In the genomic region with DNA sequence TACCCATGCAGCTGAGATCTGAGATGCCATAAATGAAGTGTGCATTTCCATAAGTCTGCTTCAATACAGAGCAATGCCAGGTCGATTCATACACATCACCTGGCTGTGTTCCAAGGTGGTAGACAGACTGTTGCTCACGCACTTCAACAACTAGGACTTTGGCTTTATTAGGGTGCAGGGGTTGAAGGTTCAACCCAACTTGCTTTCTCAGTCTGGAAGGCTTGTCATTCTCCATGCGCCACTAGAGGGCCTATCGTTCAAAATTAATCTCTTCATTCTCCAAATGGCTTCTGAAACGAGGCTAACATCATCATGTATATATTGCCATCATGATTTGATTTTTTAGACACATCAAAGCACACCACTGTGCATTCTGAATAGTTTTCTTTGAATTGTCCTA, we compare ENCODE assay signal across 9 mouse cellular contexts.
DNase-seq lines count a peak whose midpoint lies in the region; ATAC-seq and TF ChIP-seq lines count a peak whose summit lies in the region.
"Had no signal": no experiment of that assay in that cellular context is flagged by ENCODE, and none has a peak within 500 bp of the region (broad histone marks: within the 10 kb centered on the region; RNA-seq: fewer than 3 reads in every experiment).

No protein-coding gene starts in this region.

- TF ChIP-seq CTCF in liver, adult 2 months (IDR thresholded peaks at IDR 0.05; ENCODE audit: low read depth, low read length): peak; percentile 18; the same call in 1 of the 2 replicates
- peak; percentile 68 for TF ChIP-seq CTCF in hindbrain, postnatal 0 days (IDR thresholded peaks at IDR 0.05; ENCODE audit: low read depth)

- H3K4me2 ChIP-seq in liver, embryonic 11.5 days: no peak overlapping the region
- H3K4me2 ChIP-seq in hindbrain, postnatal 0 days (ENCODE audit: low read depth, low read length): no peak overlapping the region
- H3K4me2 ChIP-seq: embryonic facial prominence, embryonic 15.5 days had no signal

- no peak overlapping the region for H3K9ac ChIP-seq in liver, adult 2 months (ENCODE audit: low read depth, low read length)
- no peak overlapping the region for H3K9ac ChIP-seq in liver, embryonic 11.5 days (ENCODE audit: low read depth, low read length)
- no peak overlapping the region for H3K9ac ChIP-seq in hindbrain, postnatal 0 days (replicated peaks; ENCODE audit: low read length)
- H3K9ac ChIP-seq: embryonic facial prominence, embryonic 15.5 days had no signal

- no peak for TF ChIP-seq POLR2A in liver, adult 2 months (IDR thresholded peaks at IDR 0.05; ENCODE audit: extremely low read depth, insufficient read depth, low read length)

- DNase-seq in adrenal gland, adult (ENCODE audit: inconsistent age in 2 of 2, low spot score in 1 of 2): peak; percentile 14 to 73
- DNase-seq in adrenal gland, postnatal 4 days (ENCODE audit: low spot score in 2 of 2): no peak
- peak; percentile 33 for DNase-seq in liver, adult 2 months (ENCODE audit: extremely low read depth, low read depth, low spot score)
- no peak for DNase-seq in liver, embryonic 11.5 days (ENCODE audit: low spot score)
- DNase-seq in cerebellum, adult 18-20 months: peak; percentile 49 to 63
- DNase-seq in hindbrain, postnatal 0 days (ENCODE audit: low spot score): peak; percentile 50
- peak; percentile 14 for DNase-seq in mesoderm, embryonic 11.5 days (ENCODE audit: low read depth, low spot score)

- H3K9me3 ChIP-seq in liver, embryonic 11.5 days (ENCODE audit: control insufficient read depth, low read length): no peaks in the 10 kb centered on the region
- H3K9me3 ChIP-seq in hindbrain, postnatal 0 days (ENCODE audit: low read length): no peaks in the 10 kb centered on the region
- H3K9me3 ChIP-seq: embryonic facial prominence, embryonic 15.5 days had no signal

- no peak for ATAC-seq in liver, embryonic 11.5 days (replicated peaks; ENCODE audit: low FRiP score)
- ATAC-seq in hindbrain, postnatal 0 days: no peak
- ATAC-seq in erythroblast, adult 5-6 weeks (replicated peaks; ENCODE audit: low FRiP score, poor library complexity, severe bottlenecking): no peak

- no peaks in the 10 kb centered on the region for H3K27me3 ChIP-seq in liver, adult 2 months (ENCODE audit: control insufficient read depth, insufficient read depth, low read length)
- H3K27me3 ChIP-seq in liver, embryonic 11.5 days (replicated peaks; ENCODE audit: control insufficient read depth, insufficient read depth, low read length): no peaks in the 10 kb centered on the region
- H3K27me3 ChIP-seq in hindbrain, postnatal 0 days (ENCODE audit: insufficient read depth, low read length): no peaks in the 10 kb centered on the region
- H3K27me3 ChIP-seq: embryonic facial prominence, embryonic 15.5 days had no signal

- no peaks in the 10 kb centered on the region for H3K36me3 ChIP-seq in liver, adult 2 months (ENCODE audit: control insufficient read depth, insufficient read depth, low read length)
- H3K36me3 ChIP-seq in liver, embryonic 11.5 days (ENCODE audit: control insufficient read depth, insufficient read depth, low read length): no peaks in the 10 kb centered on the region
- no peaks in the 10 kb centered on the region for H3K36me3 ChIP-seq in hindbrain, postnatal 0 days (ENCODE audit: insufficient read depth, low read length)
- H3K36me3 ChIP-seq: embryonic facial prominence, embryonic 15.5 days had no signal

- no peak overlapping the region for H3K4me3 ChIP-seq in liver, adult 2 months (ENCODE audit: insufficient read depth, low read depth, low read length)
- no peak overlapping the region for H3K4me3 ChIP-seq in liver, embryonic 11.5 days (ENCODE audit: low read depth, low read length)
- H3K4me3 ChIP-seq in hindbrain, postnatal 0 days (ENCODE audit: low read length): no peak overlapping the region
- H3K4me3 ChIP-seq: embryonic facial prominence, embryonic 15.5 days had no signal

- WGBS in liver, adult 2 months: 1% methylated on average over 5 of the region's 5 CpGs
- 17% methylated on average over 5 of the region's 5 CpGs for WGBS in liver, embryonic 11.5 days
- 22% methylated on average over 5 of the region's 5 CpGs for WGBS in hindbrain, postnatal 0 days

- no peak overlapping the region for H3K27ac ChIP-seq in liver, adult 2 months (replicated peaks; ENCODE audit: insufficient read depth, low read depth, low read length)
- no peak overlapping the region for H3K27ac ChIP-seq in liver, embryonic 11.5 days (ENCODE audit: low read depth, low read length)
- no peak overlapping the region for H3K27ac ChIP-seq in hindbrain, postnatal 0 days
- H3K27ac ChIP-seq: embryonic facial prominence, embryonic 15.5 days had no signal

- no peaks in the 10 kb centered on the region for H3K4me1 ChIP-seq in liver, adult 2 months (ENCODE audit: control insufficient read depth, insufficient read depth, low read length)
- no peaks in the 10 kb centered on the region for H3K4me1 ChIP-seq in liver, embryonic 11.5 days (replicated peaks; ENCODE audit: control insufficient read depth, insufficient read depth, low read length)
- no peaks in the 10 kb centered on the region for H3K4me1 ChIP-seq in hindbrain, postnatal 0 days (ENCODE audit: insufficient read depth, low read length)
- H3K4me1 ChIP-seq: embryonic facial prominence, embryonic 15.5 days had no signal

- no peaks in the 10 kb centered on the region for H3K79me2 ChIP-seq in liver, adult 2 months (ENCODE audit: control insufficient read depth, insufficient read depth, low read length)

Comparison
In these comparisons a context has a peak if more than half of its experiments do, and no peak if none do; other contexts are left out.
1. DNase-seq: peak in adrenal gland, adult (2 of 2), liver, adult 2 months (single experiment), cerebellum, adult 18-20 months (2 of 2), hindbrain, postnatal 0 days (single experiment) and mesoderm, embryonic 11.5 days (single experiment); none in adrenal gland, postnatal 4 days (0 of 2) and liver, embryonic 11.5 days (single experiment).